Mouse (Mus musculus): ENCODE results near the gene Cacna1d. TPM values are rescaled to one million over a fixed set of nuclear protein-coding genes. Genes with fewer than 3 reads are reported as not detected.

Gene Cacna1d
- total and polyA plus RNA-seq, 2 experiments from 2014 or later: 6.1 to 27.6 TPM

GRCm38 (mm10) chr14:30341825-30342590 lies 149.2 kb downstream of the Cacna1d start:
- WGBS: 83% methylated on average over 12 of the region's 12 CpGs
- ATAC-seq: no peak
- H3K4me3 ChIP-seq (ENCODE audit: low read length): no peak overlapping the region

GRCm38 (mm10) chr14:30340140-30340539 lies 151.1 kb downstream of the Cacna1d start:
- Histone ChIP-seq H3K27me3 (ENCODE audit: insufficient read depth, low read length) (no peaks in the 10 kb centered on the region), H3K4me2 (ENCODE audit: low read depth, low read length) (no peak overlapping the region), H3K9me3 (ENCODE audit: low read length) (no peaks in the 10 kb centered on the region), H3K27ac (no peak overlapping the region), H3K4me1 (ENCODE audit: insufficient read depth, low read length) (no peaks in the 10 kb centered on the region), H3K4me3 (ENCODE audit: low read length) (no peak overlapping the region), H3K9ac (replicated peaks; ENCODE audit: low read length) (no peak overlapping the region), H3K36me3 (ENCODE audit: insufficient read depth, low read length) (no peaks in the 10 kb centered on the region)
- 76% methylated on average over 3 of the region's 3 CpGs for WGBS
- ATAC-seq: no peak
- no peak for DNase-seq (ENCODE audit: low spot score)
- TF ChIP-seq CTCF (IDR thresholded peaks at IDR 0.05; ENCODE audit: low read depth): no peak

More at GRCm38 (mm10) chr14:30341825-30342590, 149.2 kb downstream of the Cacna1d start:
- Histone ChIP-seq H3K9ac (replicated peaks; ENCODE audit: low read length) (no peak overlapping the region), H3K36me3 (ENCODE audit: insufficient read depth, low read length) (no peaks in the 10 kb centered on the region), H3K4me2 (ENCODE audit: low read depth, low read length) (no peak overlapping the region), H3K9me3 (ENCODE audit: low read length) (no peaks in the 10 kb centered on the region), H3K27me3 (ENCODE audit: insufficient read depth, low read length) (no peaks in the 10 kb centered on the region), H3K4me1 (ENCODE audit: insufficient read depth, low read length) (no peaks in the 10 kb centered on the region), H3K27ac (no peak overlapping the region)
- no peak for TF ChIP-seq CTCF (IDR thresholded peaks at IDR 0.05; ENCODE audit: low read depth)
- DNase-seq (ENCODE audit: low spot score): no peak

- Histone ChIP-seq H3K4me3 (ENCODE audit: low read length) (no peak overlapping the region), H3K4me1 (ENCODE audit: insufficient read depth, low read length) (no peaks in the 10 kb centered on the region), H3K36me3 (ENCODE audit: insufficient read depth, low read length) (no peaks in the 10 kb centered on the region), H3K4me2 (ENCODE audit: low read depth, low read length) (no peak overlapping the region), H3K27ac (no peak overlapping the region), H3K27me3 (ENCODE audit: insufficient read depth, low read length) (no peaks in the 10 kb centered on the region), H3K9ac (replicated peaks; ENCODE audit: low read length) (no peak overlapping the region), H3K9me3 (ENCODE audit: low read length) (no peaks in the 10 kb centered on the region)
- DNase-seq (ENCODE audit: low spot score) (no peak), ATAC-seq (no peak)
- TF ChIP-seq CTCF (IDR thresholded peaks at IDR 0.05; ENCODE audit: low read depth): no peak
- 72% methylated on average over 1 of the region's 1 CpGs for WGBS
These were observed 159.4 kb downstream of the Cacna1d start for GRCm38 (mm10) chr14:30331856-30332255.

DNA sequence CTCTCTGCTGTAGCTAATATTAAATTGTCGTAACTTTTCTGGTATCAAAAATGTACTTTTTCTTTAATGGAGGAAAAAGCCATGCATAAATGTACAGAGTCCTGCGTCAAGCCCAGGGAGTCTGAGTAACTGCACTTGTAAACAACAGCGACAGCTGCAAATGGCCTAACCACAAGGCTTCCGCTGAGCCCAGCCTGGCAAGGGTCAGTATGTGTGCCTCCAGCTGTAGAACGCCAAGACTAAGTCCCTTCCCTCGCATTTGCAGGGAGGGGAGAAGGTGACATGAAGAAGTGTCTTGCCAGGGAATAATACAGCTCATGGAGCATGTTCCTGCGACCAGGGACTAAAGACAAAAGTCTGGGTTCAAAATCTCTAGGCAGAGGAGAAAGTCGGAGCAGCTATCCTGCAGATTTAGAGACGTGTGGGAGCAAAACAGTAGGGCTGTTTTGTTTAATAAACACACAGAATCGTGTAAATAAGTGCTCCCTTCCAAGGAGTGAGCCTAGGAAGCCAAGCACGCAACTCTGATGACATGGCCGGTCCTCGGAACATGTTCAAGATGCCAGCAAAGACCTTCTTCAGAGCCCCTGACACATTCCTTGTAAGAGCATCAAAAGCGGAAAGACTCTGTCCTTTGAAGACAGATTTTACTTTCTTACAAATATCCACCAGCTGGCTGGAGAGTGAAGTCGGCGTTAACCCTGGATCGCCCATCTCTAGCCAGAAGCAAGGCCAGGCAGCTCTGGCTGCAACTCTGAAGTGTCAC lies 160.7 kb downstream of the Cacna1d start:
- Histone ChIP-seq H3K4me2 (ENCODE audit: low read depth, low read length) (no peak overlapping the region), H3K36me3 (ENCODE audit: insufficient read depth, low read length) (no peaks in the 10 kb centered on the region), H3K4me1 (ENCODE audit: insufficient read depth, low read length) (0 out of 2 replicates have a peak, but pooled peaks cover 3% of the 10 kb centered on the region), H3K27ac (no peak overlapping the region), H3K9me3 (ENCODE audit: low read length) (no peaks in the 10 kb centered on the region), H3K27me3 (ENCODE audit: insufficient read depth, low read length) (no peaks in the 10 kb centered on the region), H3K9ac (replicated peaks; ENCODE audit: low read length) (no peak overlapping the region), H3K4me3 (ENCODE audit: low read length) (no peak overlapping the region)
- WGBS: 83% methylated on average over 17 of the region's 17 CpGs
- no peak for ATAC-seq
- no peak for DNase-seq (ENCODE audit: low spot score)
- TF ChIP-seq CTCF (IDR thresholded peaks at IDR 0.05; ENCODE audit: low read depth): no peak

GRCm38 (mm10) chr14:30329109-30329508 lies 162.1 kb downstream of the Cacna1d start:
- no peak for ATAC-seq
- Histone ChIP-seq H3K4me3 (ENCODE audit: low read length) (no peak overlapping the region), H3K9ac (replicated peaks; ENCODE audit: low read length) (no peak overlapping the region), H3K4me1 (ENCODE audit: insufficient read depth, low read length) (0 out of 2 replicates have a peak, but pooled peaks cover 3% of the 10 kb centered on the region), H3K27ac (no peak overlapping the region), H3K27me3 (ENCODE audit: insufficient read depth, low read length) (no peaks in the 10 kb centered on the region), H3K4me2 (ENCODE audit: low read depth, low read length) (no peak overlapping the region), H3K9me3 (ENCODE audit: low read length) (no peaks in the 10 kb centered on the region), H3K36me3 (ENCODE audit: insufficient read depth, low read length) (no peaks in the 10 kb centered on the region)
- no peak for DNase-seq (ENCODE audit: low spot score)
- 86% methylated on average over 11 of the region's 11 CpGs for WGBS
- TF ChIP-seq CTCF (IDR thresholded peaks at IDR 0.05; ENCODE audit: low read depth): no peak

DNA sequence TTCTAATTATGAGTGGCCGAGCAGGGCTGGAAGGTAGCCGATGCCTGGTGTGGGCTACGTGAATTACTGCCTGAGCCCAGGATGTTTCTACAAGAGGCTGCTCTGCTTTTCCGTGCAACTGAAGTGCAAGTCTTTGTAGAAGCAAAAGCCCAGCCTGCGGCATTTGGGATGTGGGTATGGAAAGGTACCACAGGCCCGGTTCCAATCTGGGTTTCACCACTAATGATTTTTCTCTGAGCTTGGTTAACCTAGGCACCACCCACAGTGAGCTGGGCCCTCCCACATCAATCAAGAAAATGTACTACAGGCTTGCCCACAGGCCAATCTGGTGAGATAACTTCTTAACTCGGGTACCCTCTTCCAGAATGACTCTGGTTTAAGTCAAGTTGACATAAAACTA lies 163.8 kb downstream of the Cacna1d start:
- no peak for TF ChIP-seq CTCF (IDR thresholded peaks at IDR 0.05; ENCODE audit: low read depth)
- no peaks in the 10 kb centered on the region for H3K36me3 ChIP-seq (ENCODE audit: insufficient read depth, low read length)

More for the DNA sequence above, 163.8 kb downstream of the Cacna1d start:
- Histone ChIP-seq H3K9ac (replicated peaks; ENCODE audit: low read length) (no peak overlapping the region), H3K27ac (no peak overlapping the region), H3K9me3 (ENCODE audit: low read length) (no peaks in the 10 kb centered on the region), H3K4me1 (ENCODE audit: insufficient read depth, low read length) (0 out of 2 replicates have a peak, but pooled peaks cover 3% of the 10 kb centered on the region), H3K4me2 (ENCODE audit: low read depth, low read length) (no peak overlapping the region), H3K4me3 (ENCODE audit: low read length) (no peak overlapping the region), H3K27me3 (ENCODE audit: insufficient read depth, low read length) (no peaks in the 10 kb centered on the region)
- 68% methylated on average over 7 of the region's 7 CpGs for WGBS
- no peak for DNase-seq (ENCODE audit: low spot score)
- no peak for ATAC-seq

All from hindbrain, postnatal 0 days (tissue).